Mouse (Mus musculus) liver, postnatal 0 days (tissue): ENCODE measurements around the gene Muc3. TPM values are rescaled to one million over a fixed set of nuclear protein-coding genes. Genes with fewer than 3 reads are reported as not detected.
"Not testable (repeated sequence)": the region's sequence is repeated elsewhere in the genome, so short reads cannot be mapped to it uniquely, and the experiment has no call there.

ENCODE experiments used
- ATAC-seq: fragments of 200-750 bp; cut with Nextera tagmentation; 2 replicates; pipeline ENCODE4 v1.8.0; 2017; ENCODE audit warnings: mild to moderate bottlenecking, moderate library complexity
- DNase-seq: peaks from one replicate; pipeline ENCODE4 v3.0.0-alpha.2; 2016
- H3K27ac ChIP-seq: fragments of 300-500 bp; sonication (generic); 2 replicates; pipeline ENCODE4 v1.5.1; 2014; ENCODE audit warnings: antibody characterized with exemption, moderate library complexity, mild to moderate bottlenecking, low read depth
- H3K27me3 ChIP-seq: fragments of 300-500 bp; sonication (generic); 2 replicates; pipeline ENCODE4 v1.6.1; 2014; ENCODE audit warnings: low read length, control low read depth, mixed read lengths; ENCODE audit not compliant: insufficient read depth
- H3K36me3 ChIP-seq: fragments of 300-500 bp; sonication (generic); replicated peaks from 2 replicates; pipeline ENCODE4 v1.6.1; 2014; ENCODE audit warnings: mild to moderate bottlenecking, control low read depth, low read length, moderate library complexity, mixed read lengths; ENCODE audit not compliant: insufficient read depth
- H3K4me1 ChIP-seq: fragments of 300-500 bp; sonication (generic); 2 replicates; pipeline ENCODE4 v1.6.1; 2014; ENCODE audit warnings: antibody characterized with exemption, mild to moderate bottlenecking, control low read depth; ENCODE audit not compliant: insufficient read depth
- H3K4me2 ChIP-seq: fragments of 300-500 bp; sonication (generic); 2 replicates; pipeline ENCODE4 v1.6.1; 2014; ENCODE audit warnings: low read depth, mild to moderate bottlenecking, low read length, moderate library complexity, mixed read lengths
- H3K4me3 ChIP-seq: fragments of 300-500 bp; sonication (generic); 2 replicates; pipeline ENCODE4 v1.5.1; 2014; ENCODE audit warnings: low read depth, low read length
- H3K9ac ChIP-seq: fragments of 300-500 bp; sonication (generic); replicated peaks from 2 replicates; pipeline ENCODE4 v1.6.1; 2014; ENCODE audit warnings: mild to moderate bottlenecking, moderate library complexity
- H3K9me3 ChIP-seq: fragments of 300-500 bp; sonication (generic); 2 replicates; pipeline ENCODE4 v1.6.1; 2016; ENCODE audit warnings: mild to moderate bottlenecking, control low read depth, low read length, mixed read lengths
- CTCF ChIP-seq: sonication (generic); IDR thresholded peaks from 2 replicates; pipeline ENCODE4 v1.5.1; 2016; ENCODE audit warnings: antibody characterized with exemption, low read depth
- EP300 ChIP-seq: IDR thresholded peaks from 2 replicates; pipeline ENCODE4 v1.6.1; 2016; ENCODE audit warnings: antibody characterized with exemption, low read depth, mild to moderate bottlenecking
- WGBS: fragments of 180-500 bp; shearing (Covaris S2); extraction: QIAGEN DNeasy Blood & Tissue Kit; methylation state at CpG from one replicate; pipeline ENCODE4 v1.1.7; 2014; ENCODE audit not compliant: insufficient replicate concordance; 5-methylcytosine and 5-hydroxymethylcytosine counted together
- polyA plus RNA-seq: library from polyadenylated mRNA; unstranded; fragments of >200 nt; fragmentation: Nextera tagmentation; extraction: Ambion mirVana; gene quantifications from 2 replicates; pipeline ENCODE4 v1.2.1, GENCODE M21; 2015

The Muc3 gene
- not detected in 2 replicates for polyA plus RNA-seq

- peaks cover 19% of the 10 kb centered on the region for H3K9me3 ChIP-seq
- H3K9ac ChIP-seq, H3K27ac ChIP-seq, DNase-seq, ATAC-seq, H3K4me1 ChIP-seq, H3K4me2 ChIP-seq, H3K4me3 ChIP-seq, H3K36me3 ChIP-seq, H3K27me3 ChIP-seq: not testable (repeated sequence)
Observed at GRCm38 (mm10) chr5:137149272-137149882, at the start of gene Muc3. Gene Muc3, minus strand, starts transcription at chr5:137149322.

- Histone ChIP-seq H3K9ac (no peak overlapping the region), H3K4me3 (no peak overlapping the region), H3K36me3 (no peaks in the 10 kb centered on the region), H3K4me1 (no peaks in the 10 kb centered on the region), H3K27ac (no peak overlapping the region), H3K27me3 (no peaks in the 10 kb centered on the region), H3K4me2 (no peak overlapping the region), H3K9me3 (no peaks in the 10 kb centered on the region)
- DNase-seq: no peak
- ATAC-seq: no peak
- TF ChIP-seq EP300 (no peak), CTCF (no peak)
- 39% methylated on average over 8 of the region's 8 CpGs for WGBS
Observed at GRCm38 (mm10) chr5:137194488-137195120, 45.5 kb upstream of the Muc3 start.

- no peak overlapping the region for H3K4me2 ChIP-seq
- no peaks in the 10 kb centered on the region for H3K9me3 ChIP-seq
- no peaks in the 10 kb centered on the region for H3K36me3 ChIP-seq
- DNase-seq (no peak), ATAC-seq (no peak)
- H3K4me1 ChIP-seq: peaks cover 4% of the 10 kb centered on the region; the same call in 1 of the 2 replicates
- no peak overlapping the region for H3K9ac ChIP-seq
- WGBS: 63% methylated on average over 8 of the region's 8 CpGs
- no peak overlapping the region for H3K4me3 ChIP-seq
- H3K27ac ChIP-seq: no peak overlapping the region
- H3K27me3 ChIP-seq: no peaks in the 10 kb centered on the region
- TF ChIP-seq CTCF (no peak), EP300 (no peak)
Observed at GRCm38 (mm10) chr5:137193279-137193952, 44.3 kb upstream of the Muc3 start.

- DNase-seq (peak; percentile 40), ATAC-seq (peak; percentile 21; the same call in 1 of the 2 replicates)
- H3K27me3 ChIP-seq: 0 out of 2 replicates have a peak, but pooled peaks cover 4% of the 10 kb centered on the region
- H3K9ac ChIP-seq: peak overlapping the region; percentile 55; the same call in 1 of the 2 replicates
- H3K9me3 ChIP-seq: no peaks in the 10 kb centered on the region
- H3K4me1 ChIP-seq: peaks cover 4% of the 10 kb centered on the region; the same call in 1 of the 2 replicates
- TF ChIP-seq CTCF (no peak), EP300 (no peak)
- WGBS: 1% methylated on average over 19 of the region's 34 CpGs
- H3K4me3 ChIP-seq: peak overlapping the region; percentile 48
- H3K4me2 ChIP-seq: peak overlapping the region; percentile 77
- H3K36me3 ChIP-seq: no peaks in the 10 kb centered on the region
- peak overlapping the region; percentile 52; the same call in 1 of the 2 replicates for H3K27ac ChIP-seq
Observed at GRCm38 (mm10) chr5:137189326-137189725, 40.2 kb upstream of the Muc3 start.

- DNase-seq: no peak
Observed at GRCm38 (mm10) chr5:137185362-137185761, 36.2 kb upstream of the Muc3 start.

GRCm38 (mm10) chr5:137179646-137180374 lies 30.7 kb upstream of the Muc3 start:
- Histone ChIP-seq H3K4me3 (no peak overlapping the region), H3K27ac (peak overlapping the region; percentile 70), H3K9ac (no peak overlapping the region), H3K36me3 (no peaks in the 10 kb centered on the region), H3K4me2 (no peak overlapping the region), H3K27me3 (no peaks in the 10 kb centered on the region), H3K9me3 (no peaks in the 10 kb centered on the region), H3K4me1 (0 out of 2 replicates have a peak, but pooled peaks cover 3% of the 10 kb centered on the region)
- WGBS: 53% methylated on average over 8 of the region's 8 CpGs
- DNase-seq (peak; percentile 54), ATAC-seq (peak; percentile 36; the same call in 1 of the 2 replicates)
- TF ChIP-seq CTCF: no peak
- no peak for TF ChIP-seq EP300

More at GRCm38 (mm10) chr5:137185362-137185761, 36.2 kb upstream of the Muc3 start:
- no peak for ATAC-seq
- Histone ChIP-seq H3K4me3 (no peak overlapping the region), H3K27ac (no peak overlapping the region), H3K9ac (no peak overlapping the region), H3K36me3 (no peaks in the 10 kb centered on the region), H3K27me3 (0 out of 2 replicates have a peak, but pooled peaks cover 4% of the 10 kb centered on the region), H3K4me1 (peaks cover 4% of the 10 kb centered on the region; the same call in 1 of the 2 replicates), H3K9me3 (no peaks in the 10 kb centered on the region), H3K4me2 (no peak overlapping the region)
- TF ChIP-seq EP300: no peak
- WGBS: 78% methylated on average over 8 of the region's 8 CpGs
